In genomic region chr6:16483295-16483694, GRCm38 (mm10) we compare ENCODE assay signal across 22 mouse cellular contexts.
"Had no signal": no experiment of that assay in that cellular context is flagged by ENCODE, and none has a peak within 500 bp of the region (broad histone marks: within the 10 kb centered on the region; RNA-seq: fewer than 3 reads in every experiment).

No protein-coding gene starts in this region.

- ATAC-seq: intestine, embryonic 16.5 days; liver, embryonic 12.5 days had no signal

- H3K4me3 ChIP-seq: layer of hippocampus, adult 2 months; limb, embryonic 10.5 days; limb, embryonic 13.5 days; liver, embryonic 12.5 days; liver, embryonic 15.5 days; lung, embryonic 15.5 days; megakaryocyte, embryonic 14.5 days; neural tube, embryonic 13.5 days had no signal

- DNase-seq: kidney, adult 18-20 months; kidney, adult 9 months; kidney, postnatal 25 days; layer of hippocampus, adult 9-11 months; liver; lung, adult 18-20 months; lung, postnatal 10 days; lung, postnatal 36 days; thymus, adult 2 months; thymus, postnatal 14 days; thymus, postnatal 4 days had no signal

- H3K4me1 ChIP-seq: limb, embryonic 10.5 days; liver, embryonic 12.5 days; liver, embryonic 15.5 days; lung, embryonic 15.5 days; megakaryocyte, embryonic 14.5 days had no signal

- H3K27me3 ChIP-seq: limb, embryonic 13.5 days; liver, embryonic 12.5 days; liver, embryonic 15.5 days; lung, embryonic 15.5 days; megakaryocyte, embryonic 14.5 days; neural tube, embryonic 13.5 days had no signal

- H3K9ac ChIP-seq: limb, embryonic 13.5 days; liver, embryonic 12.5 days; liver, embryonic 15.5 days; lung, embryonic 15.5 days; neural tube, embryonic 13.5 days had no signal

- H3K4me2 ChIP-seq: limb, embryonic 13.5 days; liver, embryonic 12.5 days; liver, embryonic 15.5 days; lung, embryonic 15.5 days; neural tube, embryonic 13.5 days had no signal

- H3K36me3 ChIP-seq: limb, embryonic 10.5 days; limb, embryonic 13.5 days; liver, embryonic 12.5 days; liver, embryonic 15.5 days; lung, embryonic 15.5 days; neural tube, embryonic 13.5 days had no signal

- H3K27ac ChIP-seq: kidney, postnatal 0 days; layer of hippocampus, adult 2 months; limb, embryonic 10.5 days; limb, embryonic 13.5 days; liver, embryonic 12.5 days; liver, embryonic 15.5 days; lung, embryonic 15.5 days; neural tube, embryonic 13.5 days; stomach, postnatal 0 days had no signal

- H3K9me3 ChIP-seq: limb, embryonic 10.5 days; limb, embryonic 13.5 days; liver, embryonic 12.5 days; liver, embryonic 15.5 days; lung, embryonic 15.5 days; megakaryocyte, embryonic 14.5 days; neural tube, embryonic 13.5 days had no signal
